Mouse (Mus musculus): ENCODE data around the gene Rnf41. TPM values are rescaled to one million over a fixed set of nuclear protein-coding genes. Genes with fewer than 3 reads are reported as not detected.
A peak's percentile ranks its signal among the peaks of the same experiment; 100 is the strongest.

Rnf41 gene
- polyA plus RNA-seq, 1 experiment from 2014 or later, result 80.3 TPM

DNA sequence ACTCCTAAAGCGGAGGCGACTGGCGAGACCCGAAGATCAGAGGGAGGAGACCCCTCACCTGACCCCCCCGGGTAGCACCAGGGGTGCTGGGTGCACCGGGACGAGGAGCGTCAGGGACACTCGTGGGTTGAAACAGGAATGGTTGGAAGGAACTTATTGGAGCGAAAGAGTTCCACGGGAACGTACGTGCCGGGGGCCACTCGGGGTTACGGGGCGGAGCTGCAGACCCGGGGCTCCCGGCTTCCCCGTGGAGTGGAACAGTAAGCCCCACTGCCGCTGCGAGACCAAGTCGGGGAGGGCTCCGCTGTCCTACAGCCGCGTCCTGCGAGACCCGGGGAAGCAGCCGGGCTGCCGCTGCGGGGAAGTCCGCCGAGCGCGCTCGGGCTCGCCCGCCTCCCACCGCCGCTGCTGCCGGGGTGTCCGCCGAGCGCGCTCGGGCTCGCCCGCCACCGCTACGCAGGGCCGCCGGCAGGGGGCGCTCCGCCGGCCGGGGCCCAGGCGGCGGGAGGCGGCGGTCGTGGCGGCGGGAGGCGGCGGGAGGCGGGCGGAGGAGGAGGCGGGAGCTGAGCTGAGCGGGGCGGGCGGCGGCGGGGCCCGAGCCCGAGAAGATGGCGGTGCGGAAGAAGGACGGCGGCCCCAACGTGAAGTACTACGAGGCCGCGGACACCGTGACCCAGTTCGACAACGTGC, 47.4 kb downstream of the Rnf41 start, which contains the start of gene Smarcc2:
TSS of gene Smarcc2 (plus strand) at position 530 of the 690 bp plus-strand sequence.
- peak within 1 kb of the TSS; percentile 99 for H3K9ac ChIP-seq (replicated peaks; ENCODE audit: low read length)
- H3K27me3 ChIP-seq (ENCODE audit: control insufficient read depth, insufficient read depth, low read length), result no peaks in the 10 kb centered on the region
- H3K36me3 ChIP-seq (ENCODE audit: control insufficient read depth, insufficient read depth, low read length), result peaks cover 30% of the 10 kb centered on the region
- ATAC-seq (ENCODE audit: low FRiP score, low TSS enrichment) (peak; percentile 85), DNase-seq (peak; percentile 92)
- H3K4me3 ChIP-seq (replicated peaks; ENCODE audit: low read depth, low read length), result peak within 1 kb of the TSS; percentile 90
- WGBS, result under 1% methylated on average over 72 of the region's 86 CpGs
- H3K4me1 ChIP-seq (ENCODE audit: control insufficient read depth, insufficient read depth, low read length), result peaks cover 11% of the 10 kb centered on the region
- peak within 1 kb of the TSS; percentile 97 for H3K27ac ChIP-seq (replicated peaks; ENCODE audit: low read depth, low read length)
- peak within 1 kb of the TSS; percentile 93 for H3K4me2 ChIP-seq (ENCODE audit: low read length)
- no peaks in the 10 kb centered on the region for H3K9me3 ChIP-seq (ENCODE audit: control insufficient read depth, low read length)

DNA sequence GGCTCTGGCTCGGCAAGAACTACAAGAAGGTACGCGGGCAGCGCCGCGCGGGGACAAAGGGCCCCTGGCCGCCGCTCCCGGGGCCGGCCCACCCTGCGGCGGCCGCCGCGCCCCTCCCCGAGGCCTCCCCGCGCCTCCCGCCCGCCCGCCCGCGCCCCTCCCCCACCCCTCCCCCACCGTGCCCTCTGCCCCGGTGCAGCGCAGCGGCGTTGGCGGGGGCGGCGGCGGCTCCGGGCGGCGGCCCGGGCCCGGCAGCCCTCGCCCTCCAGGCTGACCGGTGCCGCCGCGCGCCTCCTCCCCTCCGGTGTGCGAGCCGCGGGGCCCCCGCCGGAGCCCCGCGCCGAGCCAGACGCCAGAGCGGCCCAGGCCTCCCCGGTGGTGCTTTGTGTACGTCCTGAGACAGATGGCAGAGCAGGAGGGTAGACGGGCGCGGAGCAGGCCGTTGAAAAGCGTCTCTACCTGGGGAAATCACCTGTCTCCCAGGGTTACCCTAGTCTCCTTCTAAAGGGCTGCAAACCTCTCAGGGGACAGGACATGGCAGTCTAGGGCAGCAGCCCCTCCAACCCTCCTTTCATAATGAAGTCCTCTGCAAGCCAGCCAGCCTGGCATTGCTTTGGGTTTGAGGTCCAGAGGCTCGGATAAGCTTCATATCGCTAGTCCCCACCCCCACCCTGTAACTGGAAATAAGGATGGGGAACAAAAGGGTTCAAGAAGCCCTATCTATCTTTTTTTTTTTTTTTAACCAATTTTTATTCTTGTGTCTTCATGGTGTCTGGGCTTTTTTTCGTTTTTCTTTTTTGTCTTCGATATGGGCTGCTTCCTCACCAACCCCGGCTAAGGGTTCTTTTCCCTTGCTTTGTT, 48.2 kb downstream of the Rnf41 start:
- under 1% methylated on average over 37 of the region's 67 CpGs for WGBS
- H3K27ac ChIP-seq (replicated peaks; ENCODE audit: low read depth, low read length), result peak overlapping the region; percentile 97
- H3K9ac ChIP-seq (replicated peaks; ENCODE audit: low read length), result peak overlapping the region; percentile 99
- peaks cover 38% of the 10 kb centered on the region for H3K36me3 ChIP-seq (ENCODE audit: control insufficient read depth, insufficient read depth, low read length)
- no peaks in the 10 kb centered on the region for H3K9me3 ChIP-seq (ENCODE audit: control insufficient read depth, low read length)
- no peaks in the 10 kb centered on the region for H3K27me3 ChIP-seq (ENCODE audit: control insufficient read depth, insufficient read depth, low read length)
- H3K4me1 ChIP-seq (ENCODE audit: control insufficient read depth, insufficient read depth, low read length), result peaks cover 11% of the 10 kb centered on the region
- H3K4me2 ChIP-seq (ENCODE audit: low read length), result peak overlapping the region; percentile 93
- ATAC-seq (ENCODE audit: low FRiP score, low TSS enrichment) (peak; percentile 49), DNase-seq (peak; percentile 73)
- peak overlapping the region; percentile 90 for H3K4me3 ChIP-seq (replicated peaks; ENCODE audit: low read depth, low read length)

DNA sequence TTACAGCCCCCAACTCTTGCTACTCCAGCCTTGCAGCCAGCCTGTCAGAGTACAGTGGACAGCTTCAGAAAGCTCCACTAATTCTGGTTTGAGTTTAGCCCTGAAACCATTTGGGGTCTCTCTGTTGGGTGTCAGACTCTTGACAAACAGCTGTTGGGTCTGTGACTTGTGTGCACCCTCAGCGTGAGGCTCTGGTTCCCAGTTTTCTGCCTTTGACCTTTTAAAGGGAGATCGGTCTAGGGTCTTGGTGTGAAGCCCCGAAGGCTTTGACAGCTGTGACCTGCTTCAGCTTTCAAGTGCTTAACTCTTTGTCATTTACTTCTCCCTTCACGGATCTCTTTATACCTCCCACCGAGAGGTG, 48.8 kb downstream of the Rnf41 start:
- Histone ChIP-seq H3K4me1 (ENCODE audit: control insufficient read depth, insufficient read depth, low read length) (peaks cover 11% of the 10 kb centered on the region), H3K27me3 (ENCODE audit: control insufficient read depth, insufficient read depth, low read length) (no peaks in the 10 kb centered on the region), H3K36me3 (ENCODE audit: control insufficient read depth, insufficient read depth, low read length) (peaks cover 44% of the 10 kb centered on the region), H3K4me2 (ENCODE audit: low read length) (peak overlapping the region; percentile 93), H3K4me3 (replicated peaks; ENCODE audit: low read depth, low read length) (peak overlapping the region; percentile 90), H3K27ac (replicated peaks; ENCODE audit: low read depth, low read length) (peak overlapping the region; percentile 97), H3K9ac (replicated peaks; ENCODE audit: low read length) (peak overlapping the region; percentile 99), H3K9me3 (ENCODE audit: control insufficient read depth, low read length) (no peaks in the 10 kb centered on the region)
- ATAC-seq (ENCODE audit: low FRiP score, low TSS enrichment), result no peak
- WGBS, result 0% methylated on average over 5 of the region's 5 CpGs
- peak; percentile 34 for DNase-seq

DNA sequence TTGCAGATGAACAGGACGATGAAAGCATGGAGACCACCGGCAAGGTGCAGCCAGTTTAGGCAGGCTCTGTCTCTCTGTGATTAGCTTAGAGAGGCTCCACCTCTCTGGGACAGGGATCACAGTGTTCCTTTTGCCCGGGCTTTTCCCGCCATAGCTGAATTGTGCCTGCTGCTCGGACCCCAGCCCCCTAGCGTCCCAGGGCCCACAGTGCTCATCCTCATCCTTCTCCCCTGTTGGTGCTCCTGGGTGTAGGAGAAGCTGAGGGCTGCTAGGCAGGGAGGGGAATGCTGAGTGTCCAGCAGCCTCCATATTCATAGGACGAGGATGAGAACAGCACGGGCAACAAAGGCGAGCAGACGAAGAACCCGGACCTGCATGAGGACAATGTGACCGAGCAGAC, 62.9 kb downstream of the Rnf41 start:
- H3K27me3 ChIP-seq (ENCODE audit: control insufficient read depth, insufficient read depth, low read length), result no peaks in the 10 kb centered on the region
- H3K9me3 ChIP-seq (ENCODE audit: control insufficient read depth, low read length), result no peaks in the 10 kb centered on the region
- DNase-seq, result no peak
- H3K9ac ChIP-seq (replicated peaks; ENCODE audit: low read length), result no peak overlapping the region
- H3K27ac ChIP-seq (replicated peaks; ENCODE audit: low read depth, low read length), result no peak overlapping the region
- 92% methylated on average over 12 of the region's 12 CpGs for WGBS
- ATAC-seq (ENCODE audit: low FRiP score, low TSS enrichment), result no peak
- H3K36me3 ChIP-seq (ENCODE audit: control insufficient read depth, insufficient read depth, low read length), result peaks cover 96% of the 10 kb centered on the region
- H3K4me2 ChIP-seq (ENCODE audit: low read length), result no peak overlapping the region
- no peaks in the 10 kb centered on the region for H3K4me1 ChIP-seq (ENCODE audit: control insufficient read depth, insufficient read depth, low read length)
- H3K4me3 ChIP-seq (replicated peaks; ENCODE audit: low read depth, low read length), result no peak overlapping the region

DNA sequence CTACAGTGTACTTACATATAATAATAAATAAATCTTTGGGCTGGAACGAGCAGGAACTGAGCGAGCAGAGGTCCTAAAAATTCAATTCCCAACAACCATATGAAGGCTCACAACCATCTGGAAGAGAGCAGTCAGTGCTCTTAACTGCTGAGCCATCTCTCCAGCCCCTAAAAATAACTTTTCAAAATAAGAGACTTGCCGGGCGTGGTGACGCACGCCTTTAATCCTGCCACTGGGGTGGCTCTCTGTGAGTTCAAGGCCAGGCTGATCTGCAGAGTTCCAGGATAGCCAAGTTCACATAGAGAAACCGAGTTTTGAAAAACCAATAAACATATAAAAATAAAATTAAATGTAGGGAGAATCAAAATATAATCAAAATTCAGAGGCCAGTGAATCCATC, 74.9 kb downstream of the Rnf41 start:
- Histone ChIP-seq H3K9me3 (ENCODE audit: control insufficient read depth, low read length) (no peaks in the 10 kb centered on the region), H3K27ac (replicated peaks; ENCODE audit: low read depth, low read length) (no peak overlapping the region), H3K4me3 (replicated peaks; ENCODE audit: low read depth, low read length) (no peak overlapping the region), H3K36me3 (ENCODE audit: control insufficient read depth, insufficient read depth, low read length) (peaks cover 95% of the 10 kb centered on the region), H3K4me2 (ENCODE audit: low read length) (no peak overlapping the region), H3K9ac (replicated peaks; ENCODE audit: low read length) (no peak overlapping the region), H3K27me3 (ENCODE audit: control insufficient read depth, insufficient read depth, low read length) (no peaks in the 10 kb centered on the region), H3K4me1 (ENCODE audit: control insufficient read depth, insufficient read depth, low read length) (peaks cover 5% of the 10 kb centered on the region)
- no peak for DNase-seq
- WGBS, result 94% methylated on average over 7 of the region's 7 CpGs
- no peak for ATAC-seq (ENCODE audit: low FRiP score, low TSS enrichment)

DNA sequence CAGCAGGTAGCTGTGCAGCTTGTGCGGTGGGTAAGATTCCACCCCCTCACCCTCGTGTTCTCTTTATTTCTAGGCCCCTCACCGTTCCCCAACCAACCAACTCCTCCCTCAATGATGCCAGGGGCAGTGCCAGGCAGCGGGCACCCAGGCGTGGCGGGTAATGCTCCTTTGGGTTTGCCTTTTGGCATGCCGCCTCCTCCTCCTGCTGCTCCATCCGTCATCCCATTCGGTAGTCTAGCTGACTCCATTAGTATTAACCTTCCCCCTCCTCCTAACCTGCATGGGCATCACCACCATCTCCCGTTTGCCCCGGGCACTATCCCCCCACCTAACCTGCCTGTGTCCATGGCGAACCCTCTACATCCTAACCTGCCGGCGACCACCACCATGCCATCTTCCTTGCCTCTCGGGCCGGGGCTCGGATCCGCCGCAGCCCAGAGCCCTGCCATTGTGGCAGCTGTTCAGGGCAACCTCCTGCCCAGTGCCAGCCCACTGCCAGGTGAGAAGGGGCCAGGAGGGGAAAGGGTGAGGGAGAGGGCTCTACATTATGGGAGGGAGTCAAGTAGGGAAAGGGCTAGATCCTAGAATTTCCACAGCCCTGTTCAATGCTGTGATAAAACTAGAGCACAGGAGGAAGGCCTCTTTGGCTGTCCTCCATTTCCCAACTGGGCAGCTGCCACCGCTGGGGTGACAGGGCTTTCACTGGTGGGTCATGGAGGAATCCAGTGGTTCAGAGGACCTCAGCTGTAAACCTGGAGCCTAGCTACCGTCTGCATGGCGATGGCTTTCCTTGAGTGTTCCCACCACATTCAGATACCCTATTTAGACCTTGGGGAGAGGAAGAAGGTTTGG, 76.6 kb downstream of the Rnf41 start:
- Histone ChIP-seq H3K36me3 (ENCODE audit: control insufficient read depth, insufficient read depth, low read length) (peaks cover 84% of the 10 kb centered on the region), H3K27me3 (ENCODE audit: control insufficient read depth, insufficient read depth, low read length) (no peaks in the 10 kb centered on the region), H3K9me3 (ENCODE audit: control insufficient read depth, low read length) (no peaks in the 10 kb centered on the region), H3K27ac (replicated peaks; ENCODE audit: low read depth, low read length) (no peak overlapping the region), H3K9ac (replicated peaks; ENCODE audit: low read length) (no peak overlapping the region), H3K4me1 (ENCODE audit: control insufficient read depth, insufficient read depth, low read length) (peaks cover 17% of the 10 kb centered on the region), H3K4me3 (replicated peaks; ENCODE audit: low read depth, low read length) (no peak overlapping the region), H3K4me2 (ENCODE audit: low read length) (no peak overlapping the region)
- WGBS, result 94% methylated on average over 22 of the region's 22 CpGs
- DNase-seq (no peak), ATAC-seq (ENCODE audit: low FRiP score, low TSS enrichment) (no peak)

DNA sequence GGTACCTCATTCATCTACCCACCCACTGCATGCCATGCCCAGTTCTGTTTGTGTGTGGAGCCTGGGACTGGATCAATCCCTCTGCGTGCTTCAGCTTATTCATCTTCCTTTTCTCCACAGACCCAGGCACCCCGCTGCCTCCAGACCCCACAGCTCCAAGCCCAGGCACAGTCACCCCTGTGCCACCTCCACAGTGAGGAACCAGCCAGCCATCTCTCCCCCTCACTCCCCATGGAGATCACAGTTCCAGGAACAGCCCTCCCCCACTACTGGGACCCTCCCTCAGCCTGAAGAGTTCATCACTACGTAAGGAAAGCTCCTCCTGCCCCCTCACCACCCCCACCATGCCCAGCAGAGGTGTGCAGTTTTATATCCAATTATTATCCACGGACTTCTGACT, 77.3 kb downstream of the Rnf41 start:
- Histone ChIP-seq H3K27me3 (ENCODE audit: control insufficient read depth, insufficient read depth, low read length) (no peaks in the 10 kb centered on the region), H3K27ac (replicated peaks; ENCODE audit: low read depth, low read length) (no peak overlapping the region), H3K36me3 (ENCODE audit: control insufficient read depth, insufficient read depth, low read length) (peaks cover 77% of the 10 kb centered on the region), H3K4me3 (replicated peaks; ENCODE audit: low read depth, low read length) (no peak overlapping the region), H3K9me3 (ENCODE audit: control insufficient read depth, low read length) (no peaks in the 10 kb centered on the region), H3K4me2 (ENCODE audit: low read length) (no peak overlapping the region), H3K4me1 (ENCODE audit: control insufficient read depth, insufficient read depth, low read length) (peaks cover 17% of the 10 kb centered on the region), H3K9ac (replicated peaks; ENCODE audit: low read length) (no peak overlapping the region)
- 87% methylated on average over 4 of the region's 4 CpGs for whole genome bisulfite sequencing
- DNase-seq (no peak), ATAC-seq (ENCODE audit: low FRiP score, low TSS enrichment) (no peak)

DNA sequence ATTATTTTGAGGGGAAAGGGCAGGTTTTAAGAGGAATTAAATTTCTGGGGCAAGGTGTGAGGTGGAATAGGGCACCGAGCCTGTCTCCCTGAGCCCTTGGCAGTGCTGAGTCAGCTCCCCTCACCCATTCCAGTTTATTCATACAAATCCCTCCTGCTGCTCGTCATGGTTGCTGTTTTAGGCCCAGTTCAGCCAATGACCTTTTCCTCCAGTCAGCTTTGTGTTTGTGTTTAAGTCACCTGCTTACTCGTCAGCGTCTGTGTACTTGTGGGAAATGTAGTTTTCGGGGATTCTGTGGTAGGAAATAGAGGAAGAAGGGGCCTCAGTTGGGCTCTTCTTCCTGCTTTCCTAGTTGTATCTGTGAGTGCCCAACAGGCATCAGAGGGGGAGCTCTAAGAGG, 77.9 kb downstream of the Rnf41 start:
- no peak overlapping the region for H3K27ac ChIP-seq (replicated peaks; ENCODE audit: low read depth, low read length)
- ATAC-seq (ENCODE audit: low FRiP score, low TSS enrichment) (no peak), DNase-seq (peak; percentile 6)
- 73% methylated on average over 5 of the region's 5 CpGs for WGBS
- no peaks in the 10 kb centered on the region for H3K27me3 ChIP-seq (ENCODE audit: control insufficient read depth, insufficient read depth, low read length)
- no peak overlapping the region for H3K4me3 ChIP-seq (replicated peaks; ENCODE audit: low read depth, low read length)
- H3K4me1 ChIP-seq (ENCODE audit: control insufficient read depth, insufficient read depth, low read length), result peaks cover 17% of the 10 kb centered on the region
- H3K9me3 ChIP-seq (ENCODE audit: control insufficient read depth, low read length), result no peaks in the 10 kb centered on the region
- no peak overlapping the region for H3K9ac ChIP-seq (replicated peaks; ENCODE audit: low read length)
- H3K4me2 ChIP-seq (ENCODE audit: low read length), result no peak overlapping the region
- peaks cover 71% of the 10 kb centered on the region for H3K36me3 ChIP-seq (ENCODE audit: control insufficient read depth, insufficient read depth, low read length)

Measured in midbrain, embryonic 14.5 days (tissue).